Mouse (Mus musculus): Measurements from ENCODE around the gene Apc2. TPM values are rescaled to one million over a fixed set of nuclear protein-coding genes. Genes with fewer than 3 reads are reported as not detected.
"Not testable (repeated sequence)": the region's sequence is repeated elsewhere in the genome, so short reads cannot be mapped to it uniquely, and the experiment has no call there.

Apc2 gene
- total RNA-seq (2015) (not detected in 2 replicates), total RNA-seq (2017) (0.03 TPM in 1 of 2 replicates, not detected in the other)

- peak; percentile 64 for ATAC-seq (replicated peaks; ENCODE audit: poor library complexity)
Measured at GRCm38 (mm10) chr10:80295618-80296425, at the start of gene Apc2. Apc2 (plus strand) TSS chr10:80295977.

- peak; percentile 20; the same call in 1 of the 2 replicates for ATAC-seq (replicated peaks; ENCODE audit: poor library complexity)
Measured at GRCm38 (mm10) chr10:80247849-80248248, 47.9 kb upstream of the Apc2 start.

GRCm38 (mm10) chr10:80248437-80248836 is 47.3 kb upstream of the Apc2 start:
- not testable (repeated sequence) for ATAC-seq (replicated peaks; ENCODE audit: poor library complexity)

- ATAC-seq (replicated peaks; ENCODE audit: poor library complexity): peak; percentile 77
Measured at GRCm38 (mm10) chr10:80248971-80249640, 46.7 kb upstream of the Apc2 start, which contains the start of gene Ndufs7. Ndufs7 (plus strand) TSS chr10:80249121.

- no peak for ATAC-seq (replicated peaks; ENCODE audit: poor library complexity)
Measured at GRCm38 (mm10) chr10:80250059-80250458, 45.7 kb upstream of the Apc2 start.

GRCm38 (mm10) chr10:80250573-80250972 is 45.2 kb upstream of the Apc2 start:
- ATAC-seq (replicated peaks; ENCODE audit: poor library complexity): no peak

- ATAC-seq (replicated peaks; ENCODE audit: poor library complexity): no peak
Measured at GRCm38 (mm10) chr10:80252011-80252410, 43.8 kb upstream of the Apc2 start.

- no peak for ATAC-seq (replicated peaks; ENCODE audit: poor library complexity)
Measured at GRCm38 (mm10) chr10:80252493-80253274, 43.1 kb upstream of the Apc2 start.

GRCm38 (mm10) chr10:80253551-80253950 is 42.2 kb upstream of the Apc2 start:
- ATAC-seq (replicated peaks; ENCODE audit: poor library complexity): no peak

GRCm38 (mm10) chr10:80254331-80255297 is 41.2 kb upstream of the Apc2 start:
- no peak for ATAC-seq (replicated peaks; ENCODE audit: poor library complexity)

GRCm38 (mm10) chr10:80255881-80256535 is 39.8 kb upstream of the Apc2 start:
- no peak for ATAC-seq (replicated peaks; ENCODE audit: poor library complexity)

- ATAC-seq (replicated peaks; ENCODE audit: poor library complexity): no peak
Measured at GRCm38 (mm10) chr10:80257936-80258335, 37.8 kb upstream of the Apc2 start.

- ATAC-seq (replicated peaks; ENCODE audit: poor library complexity): no peak
Measured at GRCm38 (mm10) chr10:80258752-80259462, 36.9 kb upstream of the Apc2 start.

- no peak for ATAC-seq (replicated peaks; ENCODE audit: poor library complexity)
Measured at GRCm38 (mm10) chr10:80259463-80259805, 36.3 kb upstream of the Apc2 start.

- ATAC-seq (replicated peaks; ENCODE audit: poor library complexity): no peak
Measured at GRCm38 (mm10) chr10:80259861-80260641, 35.7 kb upstream of the Apc2 start.

- ATAC-seq (replicated peaks; ENCODE audit: poor library complexity): peak; percentile 57
Measured at GRCm38 (mm10) chr10:80260642-80261584, 34.9 kb upstream of the Apc2 start, which contains the start of the genes Gamt and Dazap1. Gamt (minus strand) TSS chr10:80261012. Dazap1 (plus strand) TSS chr10:80261486.

GRCm38 (mm10) chr10:80261585-80261968 is 34.2 kb upstream of the Apc2 start:
- peak; percentile 70 for ATAC-seq (replicated peaks; ENCODE audit: poor library complexity)

Measured in megakaryocyte progenitor cell, adult 5-6 weeks (primary cell).